ENCODE assay signal across 20 mouse cellular contexts in genomic region chr10:82636321-82636720, GRCm38 (mm10). TPM values are rescaled to one million over a fixed set of nuclear protein-coding genes. Genes with fewer than 3 reads are reported as not detected.
A peak's percentile ranks its signal among the peaks of the same experiment; 100 is the strongest.
DNase-seq lines count a peak whose midpoint lies in the region; ATAC-seq and TF ChIP-seq lines count a peak whose summit lies in the region.
"Had no signal": no experiment of that assay in that cellular context is flagged by ENCODE, and none has a peak within 500 bp of the region (broad histone marks: within the 10 kb centered on the region; RNA-seq: fewer than 3 reads in every experiment).

No protein-coding gene starts in this region.

- H3K27me3 ChIP-seq in embryonic facial prominence, embryonic 14.5 days (replicated peaks; ENCODE audit: control insufficient read depth, insufficient read depth, low read length): no peaks in the 10 kb centered on the region
- no peaks in the 10 kb centered on the region for H3K27me3 ChIP-seq in embryonic facial prominence, embryonic 10.5 days (replicated peaks; ENCODE audit: low read depth, poor library complexity, severe bottlenecking)
- no peaks in the 10 kb centered on the region for H3K27me3 ChIP-seq in heart, embryonic 11.5 days (ENCODE audit: control insufficient read depth, insufficient read depth, low read length)
- no peaks in the 10 kb centered on the region for H3K27me3 ChIP-seq in myocyte (ENCODE audit: control insufficient read depth, insufficient read depth, insufficient read length)
- H3K27me3 ChIP-seq: embryonic facial prominence, embryonic 13.5 days; forebrain, embryonic 13.5 days; forebrain, embryonic 15.5 days; Patski had no signal

- no peak overlapping the region for H3K27ac ChIP-seq in embryonic facial prominence, embryonic 14.5 days (replicated peaks; ENCODE audit: low read depth, low read length)
- H3K27ac ChIP-seq in embryonic facial prominence, embryonic 10.5 days (replicated peaks): no peak overlapping the region
- H3K27ac ChIP-seq in heart, embryonic 11.5 days (ENCODE audit: low read depth, low read length): no peak overlapping the region
- H3K27ac ChIP-seq: embryonic facial prominence, embryonic 13.5 days; forebrain, embryonic 13.5 days; forebrain, embryonic 15.5 days had no signal

- WGBS in embryonic facial prominence, embryonic 14.5 days: 96% methylated on average over 3 of the region's 3 CpGs
- 95% methylated on average over 3 of the region's 3 CpGs for WGBS in embryonic facial prominence, embryonic 10.5 days
- WGBS in heart, embryonic 11.5 days (ENCODE audit: insufficient replicate concordance): 94% methylated on average over 3 of the region's 3 CpGs

- DNase-seq in embryonic facial prominence, embryonic 14.5 days (ENCODE audit: low spot score): peak; percentile 16
- DNase-seq in embryonic facial prominence, embryonic 10.5 days (ENCODE audit: low spot score): no peak
- DNase-seq in heart, adult 11 months: peak; percentile 68
- DNase-seq in 3T3-L1 (ENCODE audit: low read depth, low spot score): peak; percentile 18
- DNase-seq in liver: no peak
- DNase-seq: adrenal gland, adult 8-10 months; adrenal gland, postnatal 14 days; adrenal gland, postnatal 36 days; cerebellum, adult 11-12 months; cerebellum, adult 2 months; cerebellum, adult 9-10 months; cerebellum, postnatal 10 days; forebrain, postnatal 0 days had no signal

- no peaks in the 10 kb centered on the region for H3K9me3 ChIP-seq in embryonic facial prominence, embryonic 14.5 days (ENCODE audit: control insufficient read depth, low read length)
- H3K9me3 ChIP-seq in embryonic facial prominence, embryonic 10.5 days: peaks cover 3% of the 10 kb centered on the region; the same call in 1 of the 2 replicates
- H3K9me3 ChIP-seq in heart, embryonic 11.5 days (replicated peaks; ENCODE audit: control insufficient read depth, low read length): no peaks in the 10 kb centered on the region
- H3K9me3 ChIP-seq: embryonic facial prominence, embryonic 13.5 days; forebrain, embryonic 13.5 days; forebrain, embryonic 15.5 days had no signal

- no peak overlapping the region for H3ac ChIP-seq in myocyte (ENCODE audit: control insufficient read depth, insufficient read length)

- ATAC-seq in embryonic facial prominence, embryonic 14.5 days (ENCODE audit: low read depth): no peak
- ATAC-seq in heart, embryonic 11.5 days (replicated peaks; ENCODE audit: insufficient number of reproducible peaks, low FRiP score, low TSS enrichment): no peak
- ATAC-seq: activated CD4-positive, CD25-positive, alpha-beta regulatory T cell, adult 4 months; forebrain, embryonic 13.5 days; forebrain, embryonic 15.5 days; forebrain, postnatal 0 days; Patski had no signal

- no peaks in the 10 kb centered on the region for H3K4me1 ChIP-seq in embryonic facial prominence, embryonic 14.5 days (ENCODE audit: control insufficient read depth, insufficient read depth, low read length)
- peaks cover 4% of the 10 kb centered on the region for H3K4me1 ChIP-seq in embryonic facial prominence, embryonic 10.5 days
- H3K4me1 ChIP-seq in heart, embryonic 11.5 days (ENCODE audit: control insufficient read depth, insufficient read depth, low read length): peaks cover 3% of the 10 kb centered on the region; the same call in 1 of the 2 replicates

- no peak for TF ChIP-seq POLR2A in myocyte (IDR thresholded peaks at IDR 0.05; ENCODE audit: insufficient read length, low read depth)

- peaks cover 67% of the 10 kb centered on the region for H3K36me3 ChIP-seq in embryonic facial prominence, embryonic 14.5 days (ENCODE audit: control insufficient read depth, insufficient read depth, low read length)
- H3K36me3 ChIP-seq in embryonic facial prominence, embryonic 10.5 days (replicated peaks): peaks cover 100% of the 10 kb centered on the region
- peaks cover 26% of the 10 kb centered on the region for H3K36me3 ChIP-seq in heart, embryonic 11.5 days (ENCODE audit: control insufficient read depth, insufficient read depth, low read length)
- H3K36me3 ChIP-seq in myocyte (ENCODE audit: control insufficient read depth, insufficient read depth): peaks cover 41% of the 10 kb centered on the region

- H3K79me2 ChIP-seq in myocyte (ENCODE audit: control insufficient read depth, insufficient read depth): peaks cover 72% of the 10 kb centered on the region

- no peak overlapping the region for H3K4me2 ChIP-seq in embryonic facial prominence, embryonic 14.5 days (ENCODE audit: low read depth, low read length)
- H3K4me2 ChIP-seq in heart, embryonic 11.5 days: no peak overlapping the region
- H3K4me2 ChIP-seq in myocyte (ENCODE audit: low read depth): peak overlapping the region; percentile 18
- H3K4me2 ChIP-seq: embryonic facial prominence, embryonic 13.5 days; forebrain, embryonic 13.5 days; forebrain, embryonic 15.5 days had no signal

- no peak overlapping the region for H3K9ac ChIP-seq in embryonic facial prominence, embryonic 14.5 days (ENCODE audit: low read depth, low read length)
- no peak overlapping the region for H3K9ac ChIP-seq in heart, embryonic 11.5 days (ENCODE audit: low read depth, low read length)
- H3K9ac ChIP-seq: embryonic facial prominence, embryonic 13.5 days; forebrain, embryonic 13.5 days; forebrain, embryonic 15.5 days; forebrain, postnatal 0 days had no signal

- no peak overlapping the region for H3K4me3 ChIP-seq in embryonic facial prominence, embryonic 14.5 days (ENCODE audit: low read depth, low read length)
- no peak overlapping the region for H3K4me3 ChIP-seq in embryonic facial prominence, embryonic 10.5 days
- H3K4me3 ChIP-seq in heart, embryonic 11.5 days (ENCODE audit: low read depth, low read length): no peak overlapping the region
- H3K4me3 ChIP-seq in myocyte: no peak overlapping the region
- H3K4me3 ChIP-seq: embryonic facial prominence, embryonic 13.5 days; forebrain, embryonic 13.5 days; forebrain, embryonic 15.5 days had no signal

TF ChIP-seq in myocyte, 11 proteins besides CTCF, POLR2A, EP300 and RAD21:
- TF ChIP-seq POLR2AphosphoS2 (IDR thresholded peaks at IDR 0.05; ENCODE audit: insufficient read length, low read depth): no peak
- peak; percentile 84; the same call in 1 of the 2 replicates for TF ChIP-seq CEBPB (IDR thresholded peaks at IDR 0.05; ENCODE audit: insufficient read depth, poor library complexity, severe bottlenecking)
- peak; percentile 76 for TF ChIP-seq MAX (IDR thresholded peaks at IDR 0.05; ENCODE audit: low read depth)
- no peak for TF ChIP-seq TCF12 (IDR thresholded peaks at IDR 0.05; ENCODE audit: insufficient read depth, poor library complexity, severe bottlenecking)
- TF ChIP-seq SRF (IDR thresholded peaks at IDR 0.05; ENCODE audit: control insufficient read depth, insufficient read length, low read depth): no peak
- no peak for TF ChIP-seq TCF3 (IDR thresholded peaks at IDR 0.05; ENCODE audit: insufficient read length, low read depth)
- no peak for TF ChIP-seq MYOD1 (IDR thresholded peaks at IDR 0.05; ENCODE audit: control insufficient read depth in 1 of 3, insufficient read length in 2 of 3, low read depth in 2 of 3)
TF ChIP-seq in myocyte: peak in this region for 2.

RNA-seq across cellular contexts. Expression of gene Tdg, which starts 6.7 kb away (rescaled TPM):
- polyA plus RNA-seq in embryonic facial prominence, embryonic 14.5 days (2014; fragmentation: Nextera tagmentation; extraction: Ambion mirVana): 103 and 119 TPM in 2 replicates
- 262 and 276 TPM in 2 replicates for polyA plus RNA-seq in embryonic facial prominence, embryonic 10.5 days (2016; fragmentation: Nextera tagmentation; extraction: Ambion mirVana)
- 115 and 140 TPM in 2 replicates for polyA plus RNA-seq in heart, embryonic 11.5 days (2014; fragmentation: Nextera tagmentation; extraction: Ambion mirVana)
- polyA plus RNA-seq in myocyte (2012; fragmentation: generic; extraction: Trizol): 18.2 TPM

RNA-seq across cellular contexts. Expression of gene 1190007I07Rik, which starts 13.3 kb away (rescaled TPM):
- polyA plus RNA-seq in embryonic facial prominence, embryonic 14.5 days (2014; fragmentation: Nextera tagmentation; extraction: Ambion mirVana): 33.0 and 35.0 TPM in 2 replicates
- 36.9 and 38.6 TPM in 2 replicates for polyA plus RNA-seq in embryonic facial prominence, embryonic 10.5 days (2016; fragmentation: Nextera tagmentation; extraction: Ambion mirVana)
- polyA plus RNA-seq in heart, embryonic 11.5 days (2014; fragmentation: Nextera tagmentation; extraction: Ambion mirVana): 37.2 and 38.2 TPM in 2 replicates
- polyA plus RNA-seq in myocyte (2012; fragmentation: generic; extraction: Trizol): 13.4 TPM

RNA-seq across cellular contexts. Expression of gene Glt8d2, which starts 54.1 kb away (rescaled TPM):
- polyA plus RNA-seq in embryonic facial prominence, embryonic 14.5 days (2014; fragmentation: Nextera tagmentation; extraction: Ambion mirVana): 25.6 and 26.7 TPM in 2 replicates
- 3.4 and 5.2 TPM in 2 replicates for polyA plus RNA-seq in embryonic facial prominence, embryonic 10.5 days (2016; fragmentation: Nextera tagmentation; extraction: Ambion mirVana)
- polyA plus RNA-seq in heart, embryonic 11.5 days (2014; fragmentation: Nextera tagmentation; extraction: Ambion mirVana): 1.4 and 1.6 TPM in 2 replicates
- polyA plus RNA-seq in myocyte (2012; fragmentation: generic; extraction: Trizol): 2.8 TPM

RNA-seq across cellular contexts. Expression of gene Hcfc2, which starts 59.6 kb away (rescaled TPM):
- 45.0 and 49.4 TPM in 2 replicates for polyA plus RNA-seq in embryonic facial prominence, embryonic 14.5 days (2014; fragmentation: Nextera tagmentation; extraction: Ambion mirVana)
- polyA plus RNA-seq in embryonic facial prominence, embryonic 10.5 days (2016; fragmentation: Nextera tagmentation; extraction: Ambion mirVana): 24.5 and 26.6 TPM in 2 replicates
- 42.8 and 45.8 TPM in 2 replicates for polyA plus RNA-seq in heart, embryonic 11.5 days (2014; fragmentation: Nextera tagmentation; extraction: Ambion mirVana)
- polyA plus RNA-seq in myocyte (2012; fragmentation: generic; extraction: Trizol): 13.0 TPM

Comparison
In these comparisons a context has a peak if more than half of its experiments do, and no peak if none do; other contexts are left out.
1. DNase-seq: peak in embryonic facial prominence, embryonic 14.5 days (single experiment), heart, adult 11 months (single experiment) and 3T3-L1 (single experiment); none in embryonic facial prominence, embryonic 10.5 days (single experiment) and liver (single experiment).